Mouse (Mus musculus) left cerebral cortex, adult 2 months (tissue): Measurements from ENCODE around the gene Best3. TPM values are rescaled to one million over a fixed set of nuclear protein-coding genes. Genes with fewer than 3 reads are reported as not detected.

Source experiments
- DNase-seq, 2 experiments: peaks; one replicate each; pipeline ENCODE4 v3.0.0; 2021 to 2022; ENCODE audit warnings: low spot score in 2 of 2, mixed read lengths in 1 of 2; ENCODE audit errors: extremely low spot score in 1 of 2
- H3K27ac ChIP-seq: fragments of 200-600 bp; 2 replicates; pipeline ENCODE4 v1.8.1; 2022
- H3K4me3 ChIP-seq: fragments of 200-600 bp; 2 replicates; pipeline ENCODE4 v1.8.1; 2022
- CTCF ChIP-seq: fragments of 200-600 bp; IDR thresholded peaks from 2 replicates; pipeline ENCODE4 v1.8.1; 2022; ENCODE audit warnings: antibody characterized with exemption, mild to moderate bottlenecking, moderate library complexity
- intact Hi-C: fragments of 180-260 bp; cut with DNase I; formaldehyde crosslinking; loops from one replicate; pipeline ENCODE4 v1.15.1; 2025
- total RNA-seq, 2 experiments: library from RNA; stranded (reverse); gene quantifications; 2 replicates each; pipeline ENCODE4 v1.2.3; 2021

Gene Best3
- total RNA-seq, 2 experiments from 2014 or later = 0.12 to 0.29 TPM

DNA sequence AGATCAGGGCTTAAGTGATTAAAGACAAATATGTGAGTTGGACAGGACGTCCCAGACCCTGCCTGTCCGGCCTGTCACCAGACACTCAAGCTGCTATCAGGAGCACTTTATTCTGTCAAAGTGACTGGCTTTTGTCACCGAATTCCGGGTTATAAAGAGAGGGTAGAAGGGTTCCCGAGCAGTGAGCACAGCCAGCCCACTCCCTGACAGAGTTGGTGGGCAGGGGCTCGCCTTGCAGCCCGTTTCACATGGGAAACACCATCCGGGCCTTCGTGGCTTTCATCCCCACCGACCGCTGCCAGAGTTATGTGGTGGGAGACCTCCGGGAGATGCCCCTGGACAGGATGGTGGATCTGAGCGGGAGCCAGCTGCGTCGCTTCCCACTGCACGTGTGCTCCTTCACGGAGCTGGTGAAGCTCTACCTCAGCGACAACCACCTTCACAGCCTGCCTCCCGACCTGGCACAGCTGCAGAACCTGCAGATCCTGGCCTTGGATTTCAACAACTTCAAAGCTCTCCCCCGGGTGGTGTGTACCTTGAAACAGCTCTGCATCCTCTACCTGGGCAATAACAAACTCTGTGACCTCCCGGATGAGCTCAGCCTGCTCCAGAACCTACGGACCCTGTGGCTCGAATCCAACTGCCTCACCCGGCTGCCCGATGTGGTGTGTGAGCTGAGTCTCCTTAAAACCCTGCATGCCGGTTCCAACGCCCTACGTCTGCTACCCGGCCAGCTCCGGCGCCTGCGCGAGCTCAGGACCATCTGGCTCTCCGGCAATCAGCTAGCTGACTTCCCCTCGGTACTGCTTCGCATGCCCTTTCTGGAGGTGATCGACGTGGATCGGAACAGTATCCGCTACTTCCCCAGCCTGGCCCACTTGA lies 59.3 kb downstream of the Best3 start, which contains the start of gene Lrrc10:
Lrrc10 (plus strand) TSS at position 167 of the 882 bp plus-strand sequence.
- peak in 1 of 2 experiments; percentile 34 for DNase-seq
- Histone ChIP-seq H3K4me3 (peak within 1 kb of the TSS; percentile 19; the same call in 1 of the 2 replicates), H3K27ac (no peak within 1 kb of the TSS)
- no peak for TF ChIP-seq CTCF
- intact Hi-C loops = no loop called here

DNA sequence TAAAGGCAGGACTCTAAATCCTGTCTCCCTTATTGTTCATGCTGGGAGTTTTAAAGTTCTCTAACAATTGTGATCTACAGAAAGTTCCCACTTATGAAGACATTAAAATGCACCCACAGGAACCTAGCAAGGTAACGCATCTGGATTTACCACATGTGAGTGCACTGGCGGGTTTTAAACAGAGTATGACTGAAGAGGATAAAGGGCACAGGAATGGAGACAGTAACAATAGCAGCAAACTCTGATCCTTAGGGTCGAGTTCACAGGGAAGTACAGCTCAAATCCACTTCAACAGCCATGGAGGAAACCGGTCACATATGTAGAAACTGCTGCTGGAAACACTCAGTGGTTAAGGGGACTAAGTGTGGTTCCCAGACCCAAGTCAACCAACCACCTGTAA lies 63.1 kb downstream of the Best3 start:
- Histone ChIP-seq H3K27ac (no peak overlapping the region), H3K4me3 (no peak overlapping the region)
- DNase-seq = no peak
- intact Hi-C loops = no loop called here
- no peak for TF ChIP-seq CTCF

DNA sequence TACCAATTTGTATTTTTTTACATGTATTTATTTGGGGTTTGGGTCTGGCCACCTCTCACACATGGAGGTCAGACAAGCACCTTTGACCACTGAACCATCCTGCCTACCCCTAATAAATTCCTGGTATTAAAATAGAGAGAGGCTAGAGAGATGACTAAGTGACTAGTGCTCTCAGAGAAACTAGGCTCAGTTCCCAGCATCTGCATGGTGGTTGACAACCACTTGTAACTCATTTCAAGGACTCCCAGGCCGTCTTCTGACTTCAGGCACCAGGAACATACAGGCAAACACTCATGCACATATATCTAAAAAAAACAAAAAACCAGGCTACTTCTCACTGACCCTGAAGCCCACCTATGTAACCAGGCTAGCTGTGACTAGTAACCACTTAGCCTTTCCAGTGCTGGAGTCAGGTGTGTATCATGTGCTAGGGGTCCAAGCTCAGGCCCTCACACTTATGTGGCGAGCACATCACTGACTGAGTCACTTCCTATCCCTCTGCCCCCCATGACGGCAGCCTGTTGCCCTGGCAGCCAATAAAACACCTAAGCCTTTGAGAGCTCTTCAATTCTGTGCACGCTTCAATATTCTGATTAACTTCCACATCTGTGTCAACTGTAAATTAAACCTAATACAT lies 64.0 kb downstream of the Best3 start:
- TF ChIP-seq CTCF = no peak
- Histone ChIP-seq H3K27ac (no peak overlapping the region), H3K4me3 (no peak overlapping the region)
- intact Hi-C loops = loop anchor here (10.0 kb wide), 2 partner anchors 315 to 645 kb away; no protein-coding TSS in a partner anchor
- no peak for DNase-seq

DNA sequence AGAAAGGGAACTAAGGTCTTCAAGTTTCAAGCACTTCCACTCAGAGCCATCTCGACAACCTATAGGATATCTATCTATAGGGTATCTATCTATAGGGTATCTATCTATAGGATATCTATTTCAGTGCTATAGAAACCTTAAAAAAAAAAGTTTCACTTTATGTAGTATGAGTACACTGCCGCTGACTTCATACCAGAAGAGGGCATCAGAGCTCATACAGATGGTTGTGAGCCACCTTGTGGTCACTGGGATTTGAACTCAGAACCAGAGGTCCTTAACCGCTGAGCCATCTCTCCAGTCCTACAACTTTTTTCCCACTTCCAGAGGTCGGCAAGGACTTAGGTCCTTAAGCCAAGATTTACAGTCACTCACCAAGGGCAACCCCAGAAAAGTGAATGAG lies 69.6 kb downstream of the Best3 start:
- Histone ChIP-seq H3K4me3 (no peak overlapping the region), H3K27ac (no peak overlapping the region)
- peak; percentile 21 for TF ChIP-seq CTCF
- no peak for DNase-seq
- intact Hi-C loops = loop anchor here (10.0 kb wide), 2 partner anchors 309 to 639 kb away; no protein-coding TSS in a partner anchor

DNA sequence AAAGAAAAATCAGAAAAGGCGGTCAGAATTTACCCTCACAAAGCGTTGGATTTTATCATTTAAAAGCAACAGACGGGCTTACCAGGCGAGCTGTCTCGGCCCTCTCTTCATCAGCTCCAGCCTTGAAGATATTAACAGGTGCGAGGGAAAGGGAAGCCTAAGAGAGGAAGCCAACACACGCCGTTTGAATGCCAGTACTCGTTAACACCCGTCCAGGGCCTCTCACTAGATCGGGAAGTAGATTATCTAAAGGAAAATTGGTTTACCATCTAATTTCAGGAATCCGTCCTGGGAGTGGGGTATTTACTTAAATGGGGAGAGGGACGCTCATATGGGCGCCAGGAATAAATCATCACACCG lies 76.8 kb downstream of the Best3 start:
- peak overlapping the region; percentile 98 for H3K4me3 ChIP-seq
- TF ChIP-seq CTCF = no peak
- intact Hi-C loops = loop anchor here (1.0 to 5.0 kb wide), 3 partner anchors 85 to 159 kb away; partner anchors contain the start of genes Frs2 and Yeats4
- H3K27ac ChIP-seq = peak overlapping the region; percentile 51
- DNase-seq = no peak

DNA sequence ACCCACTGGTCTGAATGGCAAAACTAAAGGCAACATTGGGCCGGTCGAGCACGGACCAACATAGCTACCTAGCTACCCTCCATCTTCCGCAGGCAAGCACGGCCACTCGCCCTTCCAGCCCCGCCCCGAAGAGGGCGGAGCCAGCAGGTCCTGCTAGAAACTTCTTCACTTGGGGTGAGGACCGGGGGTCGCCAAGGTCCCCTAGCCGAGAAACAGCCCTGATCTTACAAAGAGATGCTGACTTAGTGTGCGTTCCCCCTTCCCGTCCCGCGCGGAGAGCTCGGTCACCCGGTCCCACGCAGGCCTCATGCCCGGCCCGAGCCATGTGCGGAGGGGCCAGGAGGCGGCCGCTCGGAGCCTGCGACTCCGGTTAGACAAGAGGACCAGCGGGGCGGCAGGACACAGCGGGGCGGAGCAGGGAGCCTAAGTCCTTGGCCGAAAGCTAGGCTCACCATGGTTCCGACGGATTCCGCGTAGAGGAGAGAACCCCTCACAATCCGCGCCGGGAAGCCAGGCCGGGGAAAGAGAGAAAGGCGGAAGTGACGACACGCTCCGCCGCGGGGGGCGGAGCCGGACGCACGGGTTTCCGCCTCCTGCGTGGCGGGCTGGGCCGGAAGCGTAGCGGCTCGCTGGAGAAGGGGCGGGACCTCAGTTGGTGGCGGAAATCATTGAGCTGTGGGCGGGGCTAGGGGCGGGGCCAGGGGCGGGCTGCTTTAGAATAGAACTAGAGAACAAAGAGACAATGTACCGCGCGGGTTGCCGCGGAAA lies 77.3 kb downstream of the Best3 start, which contains the start of gene Cct2:
Cct2 (minus strand) TSS at position 561 of the 768 bp plus-strand sequence.
- intact Hi-C loops = loop anchor here (1.0 to 5.0 kb wide), 3 partner anchors 85 to 159 kb away; partner anchors contain the start of genes Frs2 and Yeats4
- DNase-seq = peak; percentile 87 to 89
- Histone ChIP-seq H3K27ac (peak within 1 kb of the TSS; percentile 81), H3K4me3 (peak within 1 kb of the TSS; percentile 98)
- TF ChIP-seq CTCF = no peak; the same call in 1 of the 2 replicates

DNA sequence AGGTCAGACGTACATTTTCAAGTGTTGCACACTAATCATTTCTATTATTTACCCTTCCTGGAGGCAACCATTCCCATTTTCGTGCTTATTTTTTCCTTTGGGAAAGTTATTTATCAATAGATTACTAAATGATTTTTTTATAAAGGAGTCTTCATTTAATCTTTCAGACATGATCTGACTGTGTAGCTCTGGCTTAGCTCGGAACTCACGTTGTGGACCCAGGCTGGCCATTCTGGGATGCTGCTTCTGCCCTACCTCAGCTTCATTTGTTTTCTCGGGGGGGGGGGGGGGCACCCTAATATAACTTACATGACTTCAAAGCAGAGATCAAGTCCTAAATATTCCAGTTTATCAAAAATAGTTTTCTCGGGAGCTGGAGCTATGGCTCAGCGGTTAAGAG lies 78.0 kb downstream of the Best3 start:
- DNase-seq = no peak
- intact Hi-C loops = loop anchor here (5.0 kb wide), 2 partner anchors 143 to 158 kb away; partner anchors contain the start of gene Yeats4
- Histone ChIP-seq H3K4me3 (peak overlapping the region; percentile 98), H3K27ac (peak overlapping the region; percentile 81)
- TF ChIP-seq CTCF = no peak

DNA sequence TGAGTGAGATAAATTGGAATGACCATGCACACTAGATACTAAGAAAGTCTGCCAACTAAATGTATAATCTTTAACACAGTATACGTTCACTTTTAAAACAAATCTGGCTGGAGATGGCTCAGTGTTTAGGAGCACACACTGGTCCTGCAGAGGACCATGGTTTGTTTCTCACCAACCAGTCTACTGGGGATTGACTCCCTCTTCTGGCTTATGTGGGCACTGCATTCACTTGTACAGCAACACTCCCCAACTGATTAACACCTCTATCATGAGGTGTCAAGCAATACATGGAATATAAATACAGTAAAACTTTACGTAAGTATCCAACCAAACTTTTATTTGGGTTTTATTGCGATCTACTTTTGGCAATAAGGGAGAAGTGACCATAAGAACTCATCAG lies 83.0 kb downstream of the Best3 start:
- intact Hi-C loops = no loop called here
- no peak for DNase-seq
- no peak overlapping the region for H3K4me3 ChIP-seq
- peak; percentile 19 for TF ChIP-seq CTCF
- no peak overlapping the region for H3K27ac ChIP-seq

DNA sequence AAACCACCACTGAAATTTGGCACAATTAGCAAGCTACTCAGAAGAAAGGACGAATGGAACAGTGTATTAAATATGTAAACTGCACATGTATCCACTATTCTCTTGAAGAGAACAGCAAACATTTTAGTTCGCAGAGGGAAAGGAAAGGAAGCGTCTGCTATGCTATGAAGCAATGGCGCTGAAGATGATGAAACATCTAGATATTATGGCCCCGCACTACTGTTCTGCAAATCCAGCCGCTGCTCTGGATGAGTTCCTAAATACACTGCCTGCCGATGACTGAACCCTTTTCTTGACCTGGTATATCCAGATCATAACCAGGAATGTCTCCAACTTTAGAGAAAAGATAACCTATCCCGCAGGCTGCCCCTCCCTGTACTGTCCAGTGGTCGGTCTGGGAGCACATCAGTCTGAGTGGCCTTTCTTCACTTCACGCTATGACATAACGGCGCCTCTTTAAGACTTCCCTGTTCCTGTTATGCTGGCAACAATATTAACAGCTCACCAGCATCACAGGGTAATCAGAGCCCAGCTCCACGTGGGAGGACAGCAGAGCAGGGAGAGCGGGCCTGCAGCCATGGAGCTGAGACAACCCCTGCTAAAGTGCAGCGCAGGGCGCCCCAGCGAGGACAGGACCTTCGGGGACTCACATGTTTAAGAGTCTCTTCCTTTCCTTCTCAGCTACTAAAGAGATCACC lies 86.2 kb downstream of the Best3 start:
- TF ChIP-seq CTCF = no peak
- no peak overlapping the region for H3K4me3 ChIP-seq
- no peak overlapping the region for H3K27ac ChIP-seq
- intact Hi-C loops = no loop called here
- no peak for DNase-seq

DNA sequence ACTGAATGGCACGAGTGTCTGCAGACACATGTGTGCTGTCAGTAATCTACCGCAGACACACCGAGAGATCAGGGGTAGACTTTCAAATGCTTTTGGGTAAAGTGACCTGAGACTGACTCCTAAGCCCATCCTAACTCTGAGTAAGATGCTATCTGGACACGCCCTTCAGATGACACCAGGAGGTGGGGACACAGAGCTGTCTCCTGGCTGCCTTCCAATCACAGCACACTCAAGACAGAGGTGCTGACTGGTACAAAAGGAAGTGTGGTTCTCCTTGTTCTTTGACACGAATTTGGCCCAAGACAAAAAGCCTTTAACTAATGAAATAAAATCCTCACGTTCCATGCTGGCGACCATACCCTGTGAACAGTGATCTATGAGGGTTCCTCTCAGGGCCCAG lies 87.1 kb downstream of the Best3 start:
- intact Hi-C loops = no loop called here
- TF ChIP-seq CTCF = no peak
- DNase-seq = no peak
- Histone ChIP-seq H3K27ac (no peak overlapping the region), H3K4me3 (no peak overlapping the region)

Other genes starting within 250 kb of the Best3 start
- under 1 TPM in 1 of 2 experiments, not detected in 1; 0.23 TPM for gene Myrfl, start 89.4 kb upstream of the Best3 start, total RNA-seq
- 10 to 100 TPM; 42.6 to 47.3 TPM for gene Rab3ip, start 35.5 kb upstream of the Best3 start, total RNA-seq
- not detected for gene Gm10271, start 13.7 kb upstream of the Best3 start, total RNA-seq
- gene Lrrc10, start 59.0 kb downstream of the Best3 start, total RNA-seq = not detected
- gene Cct2, start 77.5 kb downstream of the Best3 start, total RNA-seq = 100 to 1,000 TPM; 146 to 157 TPM
- 10 to 100 TPM; 36.6 to 36.9 TPM for gene Frs2, start 162.2 kb downstream of the Best3 start, total RNA-seq
- 10 to 100 TPM; 43.7 to 47.0 TPM for gene Yeats4, start 238.2 kb downstream of the Best3 start, total RNA-seq